Mouse (Mus musculus): ENCODE data around the gene Clic3.
"Not testable (repeated sequence)": the region's sequence is repeated elsewhere in the genome, so short reads cannot be mapped to it uniquely, and the experiment has no call there.

DNA sequence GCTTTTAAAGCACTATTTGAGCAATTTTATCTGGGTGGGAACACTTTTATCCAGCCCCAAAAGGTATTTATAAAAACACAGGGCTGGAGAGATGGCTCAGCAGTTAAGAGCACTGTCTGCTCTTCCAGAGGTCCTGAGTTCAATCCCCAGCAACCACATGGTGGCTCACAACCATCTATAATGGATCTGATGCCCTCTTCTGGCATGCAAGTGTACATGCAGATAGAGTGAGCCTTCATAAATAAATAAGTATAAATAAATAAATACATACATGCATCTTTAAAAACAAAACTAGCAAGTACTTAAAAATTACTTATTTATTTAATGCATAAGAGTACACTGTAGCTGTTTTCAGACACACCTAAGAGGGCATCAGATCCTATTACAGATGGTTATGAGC is 43.2 kb upstream of the Clic3 start:
- TF ChIP-seq CTCF, POLR2A (IDR thresholded peaks at IDR 0.05; ENCODE audit: insufficient read depth, low read depth, low read length): not testable (repeated sequence)
